Mouse (Mus musculus) megakaryocyte, embryonic 14.5 days (primary cell): Measurements from ENCODE around the gene Nat8l.

Experiments used
- FLI1 ChIP-seq: IDR thresholded peaks from 2 replicates; pipeline ENCODE4 v1.6.1; 2012; ENCODE audit warnings: low read length, inconsistent platforms, mixed read lengths
- GATA1 ChIP-seq: IDR thresholded peaks from 3 replicates; pipeline ENCODE4 v1.6.1; 2012; ENCODE audit warnings: mixed read lengths, low read length, inconsistent platforms, borderline replicate concordance

GRCm38 (mm10) chr5:34007392-34007941, 11.7 kb downstream of the Nat8l start:
- TF ChIP-seq GATA1 (no peak), FLI1 (no peak)
